Mouse (Mus musculus) inflammation-experienced regulatory T-cells, adult 6 months (primary cell): ENCODE data around the gene Gjb4. TPM values are rescaled to one million over a fixed set of nuclear protein-coding genes. Genes with fewer than 3 reads are reported as not detected.

Experiments used
- ATAC-seq: one replicate; pipeline ENCODE4 v1.8.0; 2017
- polyA plus RNA-seq, 3 experiments: library from polyadenylated mRNA; unstranded; fragments of 100-300 nt; shearing (Covaris generic); gene quantifications; one replicate each; pipeline ENCODE4 v1.2.1; 2017

Gene Gjb4
- polyA plus RNA-seq, 3 experiments from 2014 or later = not detected

- no peak for ATAC-seq
Measured at GRCm38 (mm10) chr4:127349560-127350300, 4.2 kb downstream of the Gjb4 start.

- no peak for ATAC-seq
Measured at GRCm38 (mm10) chr4:127345000-127345399, 8.9 kb downstream of the Gjb4 start.

- ATAC-seq = no peak
Measured at GRCm38 (mm10) chr4:127341372-127341771, 12.5 kb downstream of the Gjb4 start.

- ATAC-seq = no peak
Measured at GRCm38 (mm10) chr4:127337668-127338067, 16.2 kb downstream of the Gjb4 start.

GRCm38 (mm10) chr4:127334870-127335504, 18.9 kb downstream of the Gjb4 start:
- ATAC-seq = no peak

GRCm38 (mm10) chr4:127331171-127331570, 22.7 kb downstream of the Gjb4 start:
- no peak for ATAC-seq

GRCm38 (mm10) chr4:127330181-127331100, 23.4 kb downstream of the Gjb4 start, which contains the start of gene Gjb3:
Gjb3 (minus strand) TSS chr4:127330844.
- no peak for ATAC-seq

- no peak for ATAC-seq
Measured at GRCm38 (mm10) chr4:127329751-127330150, 24.1 kb downstream of the Gjb4 start.

- no peak for ATAC-seq
Measured at GRCm38 (mm10) chr4:127329046-127329445, 24.8 kb downstream of the Gjb4 start.

- no peak for ATAC-seq
Measured at GRCm38 (mm10) chr4:127328378-127328777, 25.5 kb downstream of the Gjb4 start.

- ATAC-seq = no peak
Measured at GRCm38 (mm10) chr4:127327749-127328148, 26.1 kb downstream of the Gjb4 start.

- ATAC-seq = no peak
Measured at GRCm38 (mm10) chr4:127327258-127327657, 26.6 kb downstream of the Gjb4 start.

- no peak for ATAC-seq
Measured at GRCm38 (mm10) chr4:127325276-127325675, 28.6 kb downstream of the Gjb4 start.

GRCm38 (mm10) chr4:127324759-127325158, 29.1 kb downstream of the Gjb4 start:
- no peak for ATAC-seq

- ATAC-seq = no peak
Measured at GRCm38 (mm10) chr4:127324296-127324695, 29.6 kb downstream of the Gjb4 start.

GRCm38 (mm10) chr4:127323651-127324050, 30.2 kb downstream of the Gjb4 start:
- ATAC-seq = no peak

- ATAC-seq = no peak
Measured at GRCm38 (mm10) chr4:127319613-127320012, 34.3 kb downstream of the Gjb4 start.

GRCm38 (mm10) chr4:127317143-127317542, 36.7 kb downstream of the Gjb4 start:
- ATAC-seq = no peak

- no peak for ATAC-seq
Measured at GRCm38 (mm10) chr4:127315753-127316152, 38.1 kb downstream of the Gjb4 start.

- ATAC-seq = no peak
Measured at GRCm38 (mm10) chr4:127314585-127314984, 39.3 kb downstream of the Gjb4 start.

GRCm38 (mm10) chr4:127313861-127314260, 40.0 kb downstream of the Gjb4 start, which contains the start of gene Gja4:
Gja4 (minus strand) TSS chr4:127314039.
- peak; percentile 38 for ATAC-seq

- ATAC-seq = no peak
Measured at GRCm38 (mm10) chr4:127312349-127312748, 41.5 kb downstream of the Gjb4 start.

- ATAC-seq = no peak
Measured at GRCm38 (mm10) chr4:127311561-127311960, 42.3 kb downstream of the Gjb4 start.
